Mouse (Mus musculus) hindbrain, postnatal 0 days (tissue): ENCODE measurements around the gene Aldh9a1. TPM values are rescaled to one million over a fixed set of nuclear protein-coding genes. Genes with fewer than 3 reads are reported as not detected.
A peak's percentile ranks its signal among the peaks of the same experiment; 100 is the strongest.

Experiments used
- ATAC-seq: fragments of 200-750 bp; cut with Nextera tagmentation; 2 replicates; pipeline ENCODE4 v1.8.0; 2017; ENCODE audit warnings: mild to moderate bottlenecking, moderate TSS enrichment, moderate library complexity
- DNase-seq: peaks from one replicate; pipeline ENCODE4 v3.0.0-alpha.2; 2015; ENCODE audit warnings: low spot score
- H3K27ac ChIP-seq: fragments of 300-500 bp; sonication (generic); 2 replicates; pipeline ENCODE4 v1.5.1; 2014; ENCODE audit warnings: mild to moderate bottlenecking
- H3K27me3 ChIP-seq: fragments of 300-500 bp; sonication (generic); 2 replicates; pipeline ENCODE4 v1.6.1; 2014; ENCODE audit warnings: low read length, mixed read lengths; ENCODE audit not compliant: insufficient read depth
- H3K36me3 ChIP-seq: fragments of 300-500 bp; sonication (generic); 2 replicates; pipeline ENCODE4 v1.6.1; 2014; ENCODE audit warnings: low read length, mixed read lengths; ENCODE audit not compliant: insufficient read depth
- H3K4me1 ChIP-seq: fragments of 300-500 bp; sonication (generic); 2 replicates; pipeline ENCODE4 v1.6.1; 2014; ENCODE audit warnings: antibody characterized with exemption, low read length, mixed read lengths; ENCODE audit not compliant: insufficient read depth
- H3K4me2 ChIP-seq: fragments of 300-500 bp; sonication (generic); 2 replicates; pipeline ENCODE4 v1.6.1; 2014; ENCODE audit warnings: low read depth, mild to moderate bottlenecking, low read length, moderate library complexity, mixed read lengths
- H3K4me3 ChIP-seq: fragments of 300-500 bp; sonication (generic); 2 replicates; pipeline ENCODE4 v1.5.1; 2014; ENCODE audit warnings: low read length
- H3K9ac ChIP-seq: fragments of 300-500 bp; sonication (generic); replicated peaks from 2 replicates; pipeline ENCODE4 v1.6.1; 2014; ENCODE audit warnings: mild to moderate bottlenecking, low read length, moderate library complexity, mixed read lengths
- H3K9me3 ChIP-seq: fragments of 300-500 bp; sonication (generic); 2 replicates; pipeline ENCODE4 v1.6.1; 2016; ENCODE audit warnings: low read length, mixed read lengths
- CTCF ChIP-seq: IDR thresholded peaks from 2 replicates; pipeline ENCODE4 v1.5.1; 2016; ENCODE audit warnings: antibody characterized with exemption, control low read depth, low read depth
- WGBS: fragments of 180-500 bp; shearing (Covaris S2); extraction: QIAGEN DNeasy Blood & Tissue Kit; methylation state at CpG from one replicate; pipeline ENCODE4 v1.1.7; 2014; 5-methylcytosine and 5-hydroxymethylcytosine counted together
- polyA plus RNA-seq: library from polyadenylated mRNA; unstranded; fragments of >200 nt; fragmentation: Nextera tagmentation; extraction: Ambion mirVana; gene quantifications from 2 replicates; pipeline ENCODE4 v1.2.1, GENCODE M21; 2015
- total RNA-seq: library from RNA; depleted of rRNA; stranded (reverse); fragments of >200 nt; gene quantifications from 2 replicates; pipeline ENCODE4 v1.2.3, GENCODE M21; 2014

The Aldh9a1 gene
- total and polyA plus RNA-seq, 2 experiments from 2014 or later = 11.6 to 44.2 TPM

DNA sequence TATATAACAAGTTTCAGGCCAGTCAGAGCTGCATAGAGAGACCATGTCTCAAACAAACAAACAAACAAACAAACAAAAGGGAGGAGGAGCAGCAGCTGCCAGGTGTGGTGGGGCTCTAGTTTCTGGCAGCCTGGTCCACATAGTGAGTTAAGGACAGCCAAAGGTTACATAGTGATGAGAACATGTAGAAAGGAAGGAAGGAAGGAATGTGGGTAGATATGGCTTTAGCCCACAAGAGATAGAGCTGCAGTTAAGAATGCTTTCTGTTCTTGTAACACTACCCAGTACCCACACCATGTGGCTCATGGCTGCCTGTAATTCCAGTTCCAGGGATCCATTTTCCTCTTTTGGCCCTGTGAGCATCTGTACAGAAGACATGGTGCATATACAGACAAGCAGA, 37.4 kb upstream of the Aldh9a1 start:
- no peak overlapping the region for H3K4me2 ChIP-seq
- peaks cover 6% of the 10 kb centered on the region; the same call in 1 of the 2 replicates for H3K36me3 ChIP-seq
- no peaks in the 10 kb centered on the region for H3K27me3 ChIP-seq
- peaks cover 4% of the 10 kb centered on the region; the same call in 1 of the 2 replicates for H3K4me1 ChIP-seq
- ATAC-seq (no peak), DNase-seq (no peak)
- H3K27ac ChIP-seq = no peak overlapping the region
- TF ChIP-seq CTCF = no peak
- H3K9me3 ChIP-seq = no peaks in the 10 kb centered on the region
- no peak overlapping the region for H3K9ac ChIP-seq
- no peak overlapping the region for H3K4me3 ChIP-seq

GRCm38 (mm10) chr1:167313220-167313619, 36.6 kb upstream of the Aldh9a1 start:
- no peak overlapping the region for H3K9ac ChIP-seq
- TF ChIP-seq CTCF = peak; percentile 39
- H3K27ac ChIP-seq = no peak overlapping the region
- no peak overlapping the region for H3K4me2 ChIP-seq
- peaks cover 4% of the 10 kb centered on the region; the same call in 1 of the 2 replicates for H3K4me1 ChIP-seq
- DNase-seq (no peak), ATAC-seq (no peak)
- no peak overlapping the region for H3K4me3 ChIP-seq
- no peaks in the 10 kb centered on the region for H3K27me3 ChIP-seq
- peaks cover 6% of the 10 kb centered on the region; the same call in 1 of the 2 replicates for H3K36me3 ChIP-seq
- no peaks in the 10 kb centered on the region for H3K9me3 ChIP-seq
- WGBS = 90% methylated on average over 4 of the region's 4 CpGs

- no peak for DNase-seq
- Histone ChIP-seq H3K27ac (no peak overlapping the region), H3K27me3 (no peaks in the 10 kb centered on the region), H3K9ac (no peak overlapping the region), H3K4me1 (no peaks in the 10 kb centered on the region), H3K36me3 (peaks cover 21% of the 10 kb centered on the region), H3K9me3 (no peaks in the 10 kb centered on the region), H3K4me3 (no peak overlapping the region), H3K4me2 (no peak overlapping the region)
- WGBS = 98% methylated on average over 6 of the region's 6 CpGs
- no peak for TF ChIP-seq CTCF
- no peak for ATAC-seq
These were observed 28.1 kb upstream of the Aldh9a1 start for GRCm38 (mm10) chr1:167321691-167322090.

DNA sequence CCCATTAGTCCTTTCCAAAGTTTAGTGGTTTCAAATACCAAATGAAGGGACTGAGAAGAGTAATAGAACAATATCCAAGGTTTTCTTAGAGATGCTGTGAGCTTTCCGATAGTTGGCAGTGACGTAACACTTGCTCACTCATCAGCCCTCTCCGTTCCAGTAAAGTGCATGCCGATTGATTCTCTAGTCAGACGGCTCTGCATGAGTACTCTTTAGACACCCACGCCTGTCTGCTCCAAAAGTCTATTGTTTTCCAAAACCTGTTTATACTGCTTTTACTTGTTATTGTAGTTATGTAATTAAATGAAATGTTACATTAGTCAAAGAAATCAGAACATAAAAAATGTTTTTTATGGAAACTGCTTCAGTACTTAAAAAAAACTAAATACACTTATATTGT, 21.0 kb upstream of the Aldh9a1 start:
- ATAC-seq (no peak), DNase-seq (no peak)
- Histone ChIP-seq H3K9me3 (no peaks in the 10 kb centered on the region), H3K27me3 (no peaks in the 10 kb centered on the region), H3K4me1 (no peaks in the 10 kb centered on the region), H3K9ac (no peak overlapping the region), H3K36me3 (peaks cover 39% of the 10 kb centered on the region; the same call in 1 of the 2 replicates), H3K4me3 (no peak overlapping the region), H3K4me2 (no peak overlapping the region), H3K27ac (no peak overlapping the region)
- TF ChIP-seq CTCF = no peak
- WGBS = 87% methylated on average over 6 of the region's 6 CpGs

DNA sequence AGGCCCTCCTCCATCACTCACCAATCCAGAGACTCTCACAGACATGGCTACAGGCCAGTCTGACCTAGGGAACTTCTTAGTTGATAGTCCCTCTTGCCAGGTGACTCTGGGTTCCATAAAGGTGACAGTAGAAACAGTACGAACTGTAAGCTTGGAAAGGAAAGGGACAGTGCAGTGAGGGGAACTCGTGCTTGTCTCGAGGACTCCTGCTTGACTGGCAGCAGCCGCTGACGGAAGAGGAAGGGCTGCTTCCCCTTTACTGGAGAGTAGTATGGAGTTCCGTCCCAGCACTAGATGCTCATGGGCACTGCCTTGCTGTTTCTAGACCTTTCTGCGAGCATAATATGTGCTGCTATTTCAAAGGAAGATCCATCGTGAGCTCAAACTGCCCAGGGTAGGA, 18.7 kb upstream of the Aldh9a1 start:
- Histone ChIP-seq H3K36me3 (peaks cover 39% of the 10 kb centered on the region; the same call in 1 of the 2 replicates), H3K27ac (no peak overlapping the region), H3K4me3 (no peak overlapping the region), H3K9ac (no peak overlapping the region), H3K4me2 (no peak overlapping the region), H3K27me3 (no peaks in the 10 kb centered on the region), H3K9me3 (no peaks in the 10 kb centered on the region), H3K4me1 (no peaks in the 10 kb centered on the region)
- DNase-seq (no peak), ATAC-seq (no peak)
- TF ChIP-seq CTCF = no peak
- WGBS = 90% methylated on average over 8 of the region's 8 CpGs

- Histone ChIP-seq H3K9me3 (no peaks in the 10 kb centered on the region), H3K4me3 (no peak overlapping the region), H3K9ac (no peak overlapping the region), H3K4me1 (no peaks in the 10 kb centered on the region), H3K27me3 (no peaks in the 10 kb centered on the region), H3K36me3 (peaks cover 11% of the 10 kb centered on the region; the same call in 1 of the 2 replicates), H3K27ac (no peak overlapping the region), H3K4me2 (no peak overlapping the region)
- TF ChIP-seq CTCF = no peak
- ATAC-seq (no peak), DNase-seq (no peak)
- WGBS = 92% methylated on average over 3 of the region's 3 CpGs
These were observed 13.4 kb upstream of the Aldh9a1 start for GRCm38 (mm10) chr1:167336398-167336797.

- no peaks in the 10 kb centered on the region for H3K9me3 ChIP-seq
- H3K27me3 ChIP-seq = no peaks in the 10 kb centered on the region
- H3K36me3 ChIP-seq = peaks cover 3% of the 10 kb centered on the region; the same call in 1 of the 2 replicates
- no peaks in the 10 kb centered on the region for H3K4me1 ChIP-seq
- DNase-seq (peak; percentile 94), ATAC-seq (peak; percentile 80)
- H3K4me2 ChIP-seq = no peak overlapping the region
- no peak overlapping the region for H3K27ac ChIP-seq
- peak; percentile 90 for TF ChIP-seq CTCF
- 25% methylated on average over 12 of the region's 12 CpGs for WGBS
- H3K4me3 ChIP-seq = no peak overlapping the region
- no peak overlapping the region for H3K9ac ChIP-seq
These were observed 12.2 kb upstream of the Aldh9a1 start for GRCm38 (mm10) chr1:167337463-167338095.
